In genomic region chr15:85709268-85709973, GRCm38 (mm10) we compare ENCODE assay signal across 8 mouse cellular contexts. TPM values are rescaled to one million over a fixed set of nuclear protein-coding genes. Genes with fewer than 3 reads are reported as not detected.
A peak's percentile ranks its signal among the peaks of the same experiment; 100 is the strongest.
DNase-seq lines count a peak whose midpoint lies in the region; ATAC-seq and TF ChIP-seq lines count a peak whose summit lies in the region.

No protein-coding gene starts in this region.

- WGBS in forebrain, postnatal 0 days, result 36% methylated on average over 10 of the region's 10 CpGs
- 41% methylated on average over 10 of the region's 10 CpGs for WGBS in hindbrain, embryonic 10.5 days

- H3K4me1 ChIP-seq in forebrain, postnatal 0 days (ENCODE audit: insufficient read depth), result 0 out of 2 replicates have a peak, but pooled peaks cover 5% of the 10 kb centered on the region
- peaks cover 10% of the 10 kb centered on the region; the same call in 1 of the 2 replicates for H3K4me1 ChIP-seq in hindbrain, embryonic 10.5 days (replicated peaks)

- H3K27ac ChIP-seq in forebrain, postnatal 0 days (ENCODE audit: low read depth, low read length), result peak overlapping the region; percentile 57
- H3K27ac ChIP-seq in hindbrain, embryonic 10.5 days, result no peak overlapping the region

- H3K36me3 ChIP-seq in forebrain, postnatal 0 days (ENCODE audit: insufficient read depth), result peaks cover 28% of the 10 kb centered on the region
- H3K36me3 ChIP-seq in hindbrain, embryonic 10.5 days, result no peaks in the 10 kb centered on the region

- peak; percentile 50 for ATAC-seq in forebrain, postnatal 0 days

- DNase-seq in Muller cell, postnatal 12 days (ENCODE audit: inconsistent ontology term), result peak; percentile 85
- DNase-seq in cerebellum, adult 18-20 months, result peak; percentile 91 to 93
- peak; percentile 83 for DNase-seq in forebrain, postnatal 0 days
- DNase-seq in hindbrain, embryonic 10.5 days (ENCODE audit: low spot score), result peak; percentile 77
- DNase-seq in layer of hippocampus, adult 9-11 months, result peak; percentile 83
- peak; percentile 93 for DNase-seq in lung, postnatal 36 days
- peak; percentile 80 for DNase-seq in retina, postnatal 1 day
- DNase-seq in thymus, postnatal 36 days, result peak; percentile 73 to 76

- no peak overlapping the region for H3K9ac ChIP-seq in forebrain, postnatal 0 days

- no peaks in the 10 kb centered on the region for H3K27me3 ChIP-seq in forebrain, postnatal 0 days (ENCODE audit: insufficient read depth, low read length)
- H3K27me3 ChIP-seq in hindbrain, embryonic 10.5 days (ENCODE audit: insufficient read depth, poor library complexity, severe bottlenecking), result peaks cover 46% of the 10 kb centered on the region

- H3K4me2 ChIP-seq in forebrain, postnatal 0 days (ENCODE audit: low read depth), result no peak overlapping the region

- H3K4me3 ChIP-seq in forebrain, postnatal 0 days (ENCODE audit: low read depth, low read length), result no peak overlapping the region
- no peak overlapping the region for H3K4me3 ChIP-seq in hindbrain, embryonic 10.5 days

- H3K9me3 ChIP-seq in forebrain, postnatal 0 days (ENCODE audit: low read length), result no peaks in the 10 kb centered on the region
- 0 out of 2 replicates have a peak, but pooled peaks cover 4% of the 10 kb centered on the region for H3K9me3 ChIP-seq in hindbrain, embryonic 10.5 days

- TF ChIP-seq CTCF in forebrain, postnatal 0 days (IDR thresholded peaks at IDR 0.05; ENCODE audit: low read depth), result peak; percentile 94

RNA-seq across cellular contexts. Expression of gene Ppara, which starts 25.4 kb away (rescaled TPM):
- total RNA-seq in forebrain, postnatal 0 days (2014; rRNA removed), result 0.92 and 1.7 TPM in 2 replicates
- polyA plus RNA-seq in forebrain, postnatal 0 days (2015; fragmentation: Nextera tagmentation; extraction: Ambion mirVana), result 1.9 and 2.0 TPM in 2 replicates
- polyA plus RNA-seq in hindbrain, embryonic 10.5 days (2016; fragmentation: Nextera tagmentation; extraction: Ambion mirVana), result 0.24 and 0.62 TPM in 2 replicates
